Mouse (Mus musculus) olfactory bulb, adult 2 months (tissue): ENCODE data around the gene Shank3. TPM values are rescaled to one million over a fixed set of nuclear protein-coding genes. Genes with fewer than 3 reads are reported as not detected.

Experiments
- H3K27ac ChIP-seq: fragments of 200-500 bp; 2 replicates; pipeline ENCODE4 v1.5.1; 2012; ENCODE audit warnings: low read depth, low read length; ENCODE audit not compliant: insufficient read depth
- H3K4me1 ChIP-seq: fragments of 200-500 bp; 2 replicates; pipeline ENCODE4 v1.6.1; 2012; ENCODE audit warnings: low read length; ENCODE audit not compliant: control insufficient read depth, insufficient read depth
- H3K4me3 ChIP-seq: fragments of 200-500 bp; 2 replicates; pipeline ENCODE4 v1.5.1; 2012; ENCODE audit warnings: mild to moderate bottlenecking, low read depth, low read length, moderate library complexity; ENCODE audit not compliant: insufficient read depth
- CTCF ChIP-seq: fragments of 200-500 bp; IDR thresholded peaks from 2 replicates; pipeline ENCODE4 v1.5.1; 2012; ENCODE audit warnings: low read depth, mild to moderate bottlenecking, low read length, moderate library complexity; ENCODE audit not compliant: insufficient read depth
- POLR2A ChIP-seq: fragments of 200-500 bp; IDR thresholded peaks from 2 replicates; pipeline ENCODE4 v1.6.1; 2012; ENCODE audit warnings: mild to moderate bottlenecking, low read depth, low read length, moderate library complexity; ENCODE audit not compliant: insufficient read depth
- WGBS: fragments of 180-500 bp; shearing (Covaris S2); methylation state at CpG from one replicate; pipeline ENCODE4 v1.1.7; 2018; 5-methylcytosine and 5-hydroxymethylcytosine counted together
- polyA plus RNA-seq: library from polyadenylated mRNA; stranded (reverse); fragments of >200 nt; gene quantifications from 2 replicates; pipeline ENCODE4 v1.2.4, GENCODE M21; 2012; ENCODE audit warnings: low replicate concordance; ENCODE audit not compliant: missing spikeins, insufficient read depth, insufficient read length

Shank3 gene
- polyA plus RNA-seq, 1 experiment: not detected

DNA sequence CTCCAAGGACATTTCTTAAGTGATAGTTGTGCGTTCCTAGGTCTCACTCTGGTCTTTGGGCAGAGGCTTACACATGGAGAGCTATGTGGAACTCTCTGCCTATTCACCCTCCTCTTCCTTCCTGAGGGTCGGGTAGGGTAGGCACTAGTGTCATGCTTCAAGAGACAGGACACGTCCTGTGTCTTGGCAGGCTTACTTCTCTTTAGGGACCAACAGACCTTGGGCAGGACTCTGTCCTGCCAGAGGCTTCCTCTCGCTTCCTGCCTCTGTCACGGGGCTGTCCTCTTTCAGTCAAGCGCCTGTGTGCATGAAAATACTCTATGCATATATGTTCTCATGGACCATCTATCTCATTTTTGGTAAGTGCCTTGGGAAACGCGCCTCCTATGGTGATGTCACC, 8.3 kb downstream of the Shank3 start:
- H3K27ac ChIP-seq: no peak overlapping the region
- TF ChIP-seq POLR2A: no peak
- no peaks in the 10 kb centered on the region for H3K4me1 ChIP-seq
- WGBS: 90% methylated on average over 8 of the region's 8 CpGs
- no peak overlapping the region for H3K4me3 ChIP-seq

DNA sequence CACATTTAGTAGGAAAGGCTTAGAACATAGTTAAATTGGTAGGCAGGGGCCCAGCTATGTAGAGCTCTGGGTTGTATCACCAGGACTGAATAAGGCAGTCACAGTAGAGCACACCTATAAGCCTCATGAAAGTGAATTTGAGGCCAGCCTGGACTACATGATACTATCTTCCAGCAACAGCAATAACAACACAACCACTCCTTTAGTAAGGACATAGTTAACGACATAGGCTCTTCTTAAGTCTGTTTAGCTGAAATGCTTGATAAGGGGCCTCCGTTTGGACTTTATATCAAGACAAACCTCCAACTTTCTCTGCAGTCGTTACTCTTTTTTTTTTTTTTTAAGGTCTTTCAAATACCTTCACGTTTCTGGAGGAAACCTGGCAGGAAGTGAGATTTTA, 13.3 kb downstream of the Shank3 start:
- TF ChIP-seq CTCF: no peak
- no peak for TF ChIP-seq POLR2A

DNA sequence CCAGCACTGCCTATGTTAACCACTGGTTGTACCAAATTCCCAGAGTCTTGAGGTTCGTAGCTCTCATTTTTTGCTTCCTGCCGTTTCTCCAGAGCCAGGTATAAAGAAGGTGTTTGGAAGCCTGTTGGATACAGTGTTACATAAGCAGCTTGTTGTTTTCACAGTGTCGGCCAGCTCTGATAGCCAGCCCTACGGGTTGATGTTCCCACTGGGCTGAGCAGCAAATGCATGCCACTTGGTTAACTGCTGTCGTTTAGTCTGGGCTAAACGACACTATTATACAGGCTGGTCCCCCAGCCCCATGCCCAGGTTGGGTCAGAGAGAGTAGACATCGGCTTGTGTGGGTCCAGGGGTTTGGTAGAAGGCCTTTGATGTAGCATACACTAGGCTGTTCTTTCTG, 22.5 kb downstream of the Shank3 start:
- H3K4me3 ChIP-seq: no peak overlapping the region

More for the DNA sequence above, 13.3 kb downstream of the Shank3 start:
- Histone ChIP-seq H3K4me3 (no peak overlapping the region), H3K4me1 (no peaks in the 10 kb centered on the region), H3K27ac (no peak overlapping the region)
- 84% methylated on average over 4 of the region's 4 CpGs for WGBS

DNA sequence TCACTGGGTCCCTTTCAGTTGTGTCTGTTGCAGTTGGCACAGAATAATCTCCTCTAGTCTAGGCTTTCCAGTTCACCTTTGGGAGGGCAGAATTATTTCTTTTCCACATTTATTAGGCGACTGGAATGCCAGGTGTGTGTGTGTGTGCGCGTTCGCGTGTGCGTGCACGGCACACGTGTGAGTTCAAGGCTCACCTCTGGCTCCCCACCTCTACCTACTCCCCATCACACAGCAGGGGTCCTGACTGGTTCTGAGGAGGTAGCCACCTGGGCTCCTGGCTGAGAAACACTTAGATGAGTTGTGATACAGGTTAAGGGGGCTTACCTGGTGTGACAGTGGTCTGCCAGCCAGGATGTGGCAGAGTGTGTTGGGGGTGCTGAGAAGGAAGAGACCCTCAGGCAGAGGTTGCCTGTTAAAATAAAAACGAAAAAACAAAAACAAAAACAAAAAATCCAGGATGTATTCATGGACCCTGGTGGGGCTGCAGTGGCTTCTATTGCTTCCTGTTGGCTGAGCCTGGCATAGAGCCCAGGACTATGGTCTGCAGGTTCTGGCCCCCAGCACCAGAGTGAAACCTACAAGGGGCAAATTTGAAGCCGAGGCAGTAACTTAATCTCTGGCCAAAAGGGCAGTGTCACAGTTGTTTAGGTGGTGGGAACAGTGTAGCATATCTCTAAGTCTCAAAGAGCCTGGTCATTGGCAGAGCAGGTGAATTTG, 23.3 kb downstream of the Shank3 start:
- no peak for TF ChIP-seq POLR2A
- 90% methylated on average over 10 of the region's 10 CpGs for WGBS
- Histone ChIP-seq H3K4me1 (peaks cover 16% of the 10 kb centered on the region), H3K4me3 (0 out of 2 replicates have a peak overlapping the region, but pooled peaks have one; percentile 61), H3K27ac (no peak overlapping the region)

More for the DNA sequence above, 22.5 kb downstream of the Shank3 start:
- no peak for TF ChIP-seq POLR2A
- TF ChIP-seq CTCF: no peak
- peaks cover 11% of the 10 kb centered on the region for H3K4me1 ChIP-seq
- H3K27ac ChIP-seq: no peak overlapping the region
- 79% methylated on average over 7 of the region's 7 CpGs for WGBS

DNA sequence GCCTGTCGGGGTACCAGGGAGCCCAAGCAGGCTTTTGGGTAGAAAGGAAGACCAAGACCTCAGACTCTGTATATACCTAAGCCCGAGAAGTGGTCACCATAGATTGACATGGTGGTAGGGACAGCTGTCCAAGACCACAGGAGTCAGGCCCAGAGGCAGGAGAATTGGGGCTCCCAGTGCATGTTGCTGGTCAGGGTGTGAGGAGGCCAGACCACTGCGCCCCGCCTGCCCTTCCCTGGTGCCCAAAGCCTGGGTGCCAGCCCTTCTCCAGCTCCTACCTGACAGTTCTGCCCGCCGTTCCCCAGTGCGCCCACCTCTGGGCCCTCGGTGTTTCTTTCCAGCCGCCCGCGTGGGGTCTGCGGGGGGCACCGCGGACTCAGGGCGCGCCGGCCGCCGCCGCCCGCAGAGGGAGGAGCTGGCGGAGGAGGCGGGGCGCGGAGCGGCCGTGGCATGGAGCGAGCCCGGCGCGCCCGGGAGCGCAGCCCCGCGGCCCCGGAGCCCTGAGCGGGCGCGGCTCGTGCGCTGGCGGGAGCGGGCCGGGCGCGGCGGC, 23.9 kb downstream of the Shank3 start:
- H3K4me1 ChIP-seq: peaks cover 17% of the 10 kb centered on the region
- H3K4me3 ChIP-seq: peak overlapping the region; percentile 61
- no peak overlapping the region for H3K27ac ChIP-seq
- 31% methylated on average over 46 of the region's 47 CpGs for WGBS
- TF ChIP-seq POLR2A (no peak), CTCF (no peak)

DNA sequence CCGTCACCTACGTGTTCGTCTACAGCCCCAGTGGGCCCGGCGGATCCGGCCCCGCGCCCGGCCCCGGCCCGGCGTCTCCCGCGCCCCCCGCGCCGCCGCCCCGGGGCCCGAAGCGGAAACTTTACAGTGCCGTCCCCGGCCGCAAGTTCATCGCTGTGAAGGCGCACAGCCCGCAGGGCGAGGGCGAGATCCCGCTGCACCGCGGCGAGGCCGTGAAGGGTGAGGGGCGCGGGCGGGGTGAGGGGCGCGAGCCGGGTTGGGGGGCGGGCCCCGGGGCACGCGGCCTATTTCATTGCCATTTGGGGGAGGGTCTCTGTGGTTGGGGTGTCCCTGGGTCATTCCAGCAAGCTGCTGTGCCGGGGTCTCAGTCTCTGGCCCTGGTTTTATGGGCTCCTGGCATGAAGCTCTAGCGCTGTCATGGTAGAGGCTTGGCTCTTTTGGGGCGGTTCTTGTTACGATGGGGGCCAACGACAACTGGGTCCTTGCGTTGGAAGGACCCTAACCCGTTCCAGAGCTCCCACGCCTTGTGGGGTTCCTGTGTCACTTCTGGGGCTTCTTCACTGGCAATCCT, 24.7 kb downstream of the Shank3 start:
- no peak overlapping the region for H3K27ac ChIP-seq
- 13% methylated on average over 51 of the region's 52 CpGs for WGBS
- TF ChIP-seq CTCF (no peak), POLR2A (no peak)
- H3K4me3 ChIP-seq: peak overlapping the region; percentile 53
- peaks cover 17% of the 10 kb centered on the region for H3K4me1 ChIP-seq

DNA sequence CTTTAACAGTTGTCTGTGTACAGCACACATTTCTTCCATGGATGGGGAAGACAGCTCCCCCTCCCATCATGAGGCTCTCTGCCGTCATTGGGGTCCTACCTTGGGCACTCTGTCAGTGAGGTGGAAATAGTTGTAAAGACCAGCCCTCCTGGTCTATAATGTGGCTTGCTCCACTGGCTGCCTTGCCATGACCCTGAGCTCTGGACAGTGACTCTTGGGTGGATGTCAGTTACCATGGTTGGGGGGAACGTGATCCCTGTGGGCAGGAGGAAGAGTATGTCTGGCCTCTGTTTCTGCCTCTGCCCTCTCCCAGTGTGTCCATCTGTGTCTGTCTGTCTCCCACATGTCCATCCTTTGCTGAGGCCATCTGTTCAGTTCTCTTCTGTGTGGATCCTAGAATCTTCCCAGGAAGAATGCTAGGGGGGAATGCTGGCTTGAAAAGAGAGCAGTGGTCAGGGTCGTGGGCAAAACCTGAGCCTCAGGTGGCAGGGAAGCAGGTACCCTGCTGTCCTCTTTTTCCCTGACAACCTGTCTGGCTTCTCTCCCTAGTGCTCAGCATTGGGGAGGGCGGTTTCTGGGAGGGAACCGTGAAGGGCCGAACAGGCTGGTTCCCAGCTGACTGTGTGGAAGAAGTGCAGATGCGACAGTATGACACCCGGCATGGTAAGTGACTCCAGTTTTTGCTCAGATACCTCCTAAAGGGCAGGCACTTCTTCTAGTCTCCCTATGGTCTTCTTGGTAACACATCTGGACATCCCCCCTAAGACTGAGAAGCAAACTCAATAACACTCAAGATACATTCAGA, 25.4 kb downstream of the Shank3 start:
- Histone ChIP-seq H3K4me3 (peak overlapping the region; percentile 53; the same call in 1 of the 2 replicates), H3K27ac (no peak overlapping the region), H3K4me1 (peaks cover 17% of the 10 kb centered on the region)
- TF ChIP-seq CTCF: no peak
- TF ChIP-seq POLR2A: no peak
- WGBS: 78% methylated on average over 8 of the region's 8 CpGs

DNA sequence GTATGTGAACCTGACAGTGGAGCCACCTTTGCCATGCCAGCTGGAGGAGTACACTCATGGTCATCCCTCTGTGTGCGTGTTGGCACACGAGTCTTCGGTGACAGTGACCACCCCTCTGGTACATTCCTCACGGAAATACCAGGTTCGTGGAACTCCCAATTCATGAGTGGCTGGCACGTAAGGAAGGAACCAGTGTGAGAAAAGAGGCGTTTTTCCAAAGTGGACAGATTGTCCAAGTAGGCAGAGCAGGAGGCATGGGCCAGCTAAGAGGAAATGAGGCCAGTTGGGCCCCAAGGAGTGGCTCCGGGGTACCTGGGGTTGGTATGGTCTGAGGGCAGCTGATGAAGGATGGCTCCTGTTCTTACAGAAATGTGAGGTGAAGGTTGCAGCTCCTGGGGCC, 26.0 kb downstream of the Shank3 start:
- no peak overlapping the region for H3K4me3 ChIP-seq
- H3K27ac ChIP-seq: no peak overlapping the region
- 95% methylated on average over 8 of the region's 8 CpGs for WGBS
- peaks cover 19% of the 10 kb centered on the region for H3K4me1 ChIP-seq
- TF ChIP-seq POLR2A (no peak), CTCF (no peak)

DNA sequence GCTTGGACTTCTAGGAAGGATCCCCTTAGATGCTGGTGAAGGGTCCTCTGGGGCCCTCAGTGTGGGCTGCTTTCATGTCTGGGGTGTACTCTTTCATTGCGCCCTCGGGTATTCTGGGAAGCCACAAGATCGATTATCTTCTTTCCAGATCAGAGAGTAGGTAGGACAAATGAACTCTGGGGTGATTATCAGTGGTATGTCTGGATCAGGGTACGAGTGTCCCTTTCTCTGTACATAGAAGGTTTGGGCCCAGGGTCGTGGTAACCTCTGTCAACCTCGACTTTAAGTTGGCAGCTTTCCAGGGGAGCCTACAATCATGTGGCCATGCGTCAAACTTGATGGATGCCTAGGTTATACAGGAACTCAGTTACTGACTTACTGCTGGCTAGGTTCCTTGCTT, 26.5 kb downstream of the Shank3 start:
- Histone ChIP-seq H3K4me1 (peaks cover 19% of the 10 kb centered on the region), H3K27ac (no peak overlapping the region), H3K4me3 (no peak overlapping the region)
- no peak for TF ChIP-seq CTCF
- 87% methylated on average over 7 of the region's 7 CpGs for WGBS
